29 mouse cellular contexts compared by ENCODE assay signal in the genomic region with DNA sequence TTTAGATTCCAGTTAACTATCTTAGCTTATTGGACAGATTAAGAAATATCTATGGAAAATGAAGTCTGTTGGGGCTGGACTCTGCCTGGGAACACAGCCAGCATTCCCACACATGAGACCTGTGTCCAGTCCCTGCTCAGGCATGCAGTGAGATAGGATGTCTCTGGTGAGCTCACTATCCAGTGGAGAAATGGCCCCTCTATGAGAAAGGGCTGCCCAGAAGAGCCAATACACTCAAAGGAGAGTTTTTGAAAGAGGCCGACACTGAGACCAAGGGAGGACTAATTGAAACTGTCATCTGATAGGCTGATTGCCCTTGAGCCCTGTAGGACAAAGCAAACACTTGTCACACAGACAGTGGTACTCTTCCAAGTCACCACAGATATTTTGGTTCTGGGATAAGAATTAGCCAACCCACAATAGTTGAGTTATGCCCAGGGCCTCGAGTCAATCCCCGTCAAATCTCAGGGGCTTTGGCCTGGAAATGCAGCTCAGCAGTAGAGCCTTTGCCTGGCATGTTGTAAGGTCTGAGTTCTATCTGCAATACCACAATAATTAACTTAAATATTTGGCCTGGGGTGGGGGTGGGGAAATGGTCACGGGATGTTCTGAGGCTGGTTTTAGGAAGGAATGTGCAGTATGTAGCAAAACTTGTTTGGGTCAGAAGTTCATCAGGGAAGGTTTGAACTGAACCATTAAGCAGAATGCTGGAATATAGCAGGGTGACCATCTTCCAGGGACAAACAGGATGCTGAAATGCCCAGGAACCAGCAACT. TPM values are rescaled to one million over a fixed set of nuclear protein-coding genes. Genes with fewer than 3 reads are reported as not detected.
DNase-seq lines count a peak whose midpoint lies in the region; ATAC-seq and TF ChIP-seq lines count a peak whose summit lies in the region.
"Had no signal": no experiment of that assay in that cellular context is flagged by ENCODE, and none has a peak within 500 bp of the region (broad histone marks: within the 10 kb centered on the region; RNA-seq: fewer than 3 reads in every experiment).

No protein-coding gene starts in this region.

- no peaks in the 10 kb centered on the region for H3K36me3 ChIP-seq in heart, embryonic 15.5 days
- H3K36me3 ChIP-seq: embryonic facial prominence, embryonic 13.5 days; forebrain, embryonic 12.5 days; hindbrain, embryonic 10.5 days; limb, embryonic 10.5 days; midbrain, embryonic 12.5 days had no signal

- no peak overlapping the region for H3K4me2 ChIP-seq in heart, embryonic 15.5 days
- H3K4me2 ChIP-seq: embryonic facial prominence, embryonic 13.5 days; forebrain, embryonic 12.5 days; midbrain, embryonic 12.5 days had no signal

- DNase-seq in gastrocnemius, adult 2 months = no peak
- DNase-seq in gastrocnemius, postnatal 10 days = no peak
- DNase-seq in heart, postnatal 14 days = no peak
- DNase-seq in 3T3-L1 (ENCODE audit: low read depth, low spot score) = peak; percentile 36
- DNase-seq in retina, embryonic 14.5 days (ENCODE audit: low spot score) = peak; percentile 18
- no peak for DNase-seq in cerebellum, adult 8-10 months
- DNase-seq: adrenal gland, postnatal 10 days; cerebellum, adult 18-20 months; cerebellum, postnatal 25 days; kidney, adult 9 months; kidney, postnatal 14 days; liver; lung, postnatal 10 days; right cerebral cortex, postnatal 14 days; thymus, postnatal 14 days had no signal

- no peak for TF ChIP-seq CTCF in gastrocnemius, adult 2 months (IDR thresholded peaks at IDR 0.05)

- peak; percentile 34; the same call in 1 of the 2 replicates for ATAC-seq in heart, embryonic 15.5 days (replicated peaks; ENCODE audit: insufficient number of reproducible peaks, insufficient read depth, low FRiP score, low read depth)
- ATAC-seq: hindbrain, postnatal 0 days; intestine, embryonic 16.5 days; Patski had no signal

- no peaks in the 10 kb centered on the region for H3K27me3 ChIP-seq in heart, embryonic 15.5 days
- H3K27me3 ChIP-seq: embryonic facial prominence, embryonic 13.5 days; forebrain, embryonic 12.5 days; Patski had no signal

- no peaks in the 10 kb centered on the region for H3K9me3 ChIP-seq in heart, embryonic 15.5 days (replicated peaks)
- H3K9me3 ChIP-seq: limb, embryonic 10.5 days had no signal

- intact Hi-C loops in gastrocnemius, adult 2 months (cut with DNase I) = no loop called here
- intact Hi-C loops in heart, postnatal 14 days (cut with DNase I) = no loop called here

- H3K4me3 ChIP-seq in gastrocnemius, adult 2 months = no peak overlapping the region
- H3K4me3 ChIP-seq in heart, embryonic 15.5 days = no peak overlapping the region
- H3K4me3 ChIP-seq: embryonic facial prominence, embryonic 13.5 days; erythroblast, embryonic 14.5 days; forebrain, embryonic 12.5 days; hindbrain, embryonic 10.5 days; limb, embryonic 10.5 days; midbrain, embryonic 12.5 days had no signal

- no peak overlapping the region for H3K9ac ChIP-seq in heart, embryonic 15.5 days
- H3K9ac ChIP-seq: embryonic facial prominence, embryonic 13.5 days; forebrain, embryonic 12.5 days; midbrain, embryonic 12.5 days had no signal

- peaks cover 18% of the 10 kb centered on the region for H3K4me1 ChIP-seq in heart, embryonic 15.5 days (replicated peaks)

- 43% methylated on average over 4 of the region's 4 CpGs for WGBS in heart, embryonic 15.5 days

- H3K27ac ChIP-seq in gastrocnemius, adult 2 months = peak overlapping the region; percentile 69
- H3K27ac ChIP-seq in heart, embryonic 15.5 days = peak overlapping the region; percentile 50
- H3K27ac ChIP-seq: forebrain, embryonic 12.5 days; hindbrain, embryonic 10.5 days; hindbrain, postnatal 0 days; midbrain, embryonic 12.5 days had no signal

RNA-seq across cellular contexts. Expression of a gene that starts 6.2 kb away (rescaled TPM):
- 10 to 100 TPM; 33.6 to 58.6 TPM for total RNA-seq in gastrocnemius, adult 2 months (2021)
- total RNA-seq in gastrocnemius, postnatal 10 days (2021) = 10 to 100 TPM; 58.3 to 74.2 TPM
- 0.14 and 0.32 TPM in 2 replicates for polyA plus RNA-seq in heart, embryonic 15.5 days (2015; fragmentation: Nextera tagmentation; extraction: Ambion mirVana)
- under 1 TPM in 1 of 2 experiments, not detected in 1; 0.26 TPM for total RNA-seq in heart, postnatal 14 days (2021)
- total RNA-seq: hindbrain, postnatal 0 days; megakaryocyte progenitor cell, adult 5-6 weeks; monocyte, adult 5-6 weeks; neutrophil, adult 5-6 weeks had no signal
- polyA plus RNA-seq: forebrain, embryonic 12.5 days; intestine, embryonic 16.5 days; midbrain, embryonic 12.5 days; Patski; spleen, adult 2 months had no signal

RNA-seq across cellular contexts. Expression of a gene that starts 29.7 kb away (rescaled TPM):
- total RNA-seq in gastrocnemius, adult 2 months (2021) = 10 to 100 TPM; 57.3 to 63.4 TPM
- total RNA-seq in gastrocnemius, postnatal 10 days (2021) = 10 to 100 TPM; 23.9 to 25.1 TPM
- polyA plus RNA-seq in heart, embryonic 15.5 days (2015; fragmentation: Nextera tagmentation; extraction: Ambion mirVana) = 7.7 and 8.9 TPM in 2 replicates
- 10 to 100 TPM; 25.3 to 26.9 TPM for total RNA-seq in heart, postnatal 14 days (2021)

RNA-seq across cellular contexts. Expression of a gene that starts 30.4 kb away (rescaled TPM):
- total RNA-seq in gastrocnemius, adult 2 months (2021) = 100 to 1,000 TPM; 194 to 238 TPM
- total RNA-seq in gastrocnemius, postnatal 10 days (2021) = 10 to 100 TPM; 19.4 to 21.1 TPM
- 0.18 TPM in 1 of 2 replicates, not detected in the other for polyA plus RNA-seq in heart, embryonic 15.5 days (2015; fragmentation: Nextera tagmentation; extraction: Ambion mirVana)
- under 1 TPM in 1 of 2 experiments, not detected in 1; 0.36 TPM for total RNA-seq in heart, postnatal 14 days (2021)
- total RNA-seq: hindbrain, postnatal 0 days; megakaryocyte progenitor cell, adult 5-6 weeks; monocyte, adult 5-6 weeks; neutrophil, adult 5-6 weeks had no signal
- polyA plus RNA-seq: erythroblast, embryonic 14.5 days; forebrain, embryonic 12.5 days; hindbrain, embryonic 10.5 days; intestine, embryonic 16.5 days; limb, embryonic 10.5 days; midbrain, embryonic 12.5 days had no signal

Comparison
In these comparisons a context has a peak if more than half of its experiments do, and no peak if none do; other contexts are left out.
1. DNase-seq: peak in 3T3-L1 (single experiment) and retina, embryonic 14.5 days (single experiment); none in gastrocnemius, adult 2 months (single experiment), gastrocnemius, postnatal 10 days (single experiment), heart, postnatal 14 days (0 of 2) and cerebellum, adult 8-10 months (single experiment).
2. RNA of a gene that starts 6.2 kb away (total RNA-seq): 58.3 to 74.2 TPM in gastrocnemius, postnatal 10 days and 33.6 to 58.6 TPM in gastrocnemius, adult 2 months; 0.26 TPM in heart, postnatal 14 days; every median in the first group is over 10 times any median in the second.
3. RNA of a gene that starts 30.4 kb away (total RNA-seq): 194 to 238 TPM in gastrocnemius, adult 2 months and 19.4 to 21.1 TPM in gastrocnemius, postnatal 10 days; 0.36 TPM in heart, postnatal 14 days; every median in the first group is over 10 times any median in the second.